ENCODE assay signal across 8 mouse cellular contexts in the genomic region with DNA sequence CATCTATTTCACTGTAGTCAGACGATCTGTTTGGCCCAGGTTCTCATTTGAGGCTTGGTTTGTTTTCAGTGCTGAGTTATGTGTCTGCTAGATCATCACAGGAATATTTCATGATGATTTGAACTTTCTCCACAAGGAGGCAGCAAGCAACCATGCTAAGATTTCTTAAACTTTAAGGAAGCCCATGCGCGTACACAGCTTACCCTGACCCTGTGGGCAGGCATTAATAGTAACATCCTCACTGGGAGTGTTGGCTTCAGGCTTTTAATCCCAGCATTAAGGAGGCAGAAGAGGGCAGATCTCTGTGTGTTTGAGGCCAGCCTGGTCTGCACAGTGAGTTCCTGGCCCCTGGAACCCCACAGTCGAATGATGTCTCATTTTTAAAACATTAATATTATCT. TPM values are rescaled to one million over a fixed set of nuclear protein-coding genes. Genes with fewer than 3 reads are reported as not detected.
DNase-seq lines count a peak whose midpoint lies in the region; ATAC-seq and TF ChIP-seq lines count a peak whose summit lies in the region.

No protein-coding gene starts in this region.

- H3K4me1 ChIP-seq in liver, postnatal 0 days (ENCODE audit: insufficient read depth) = peaks cover 9% of the 10 kb centered on the region

- no peak overlapping the region for H3K27ac ChIP-seq in liver, postnatal 0 days (ENCODE audit: low read depth)

- TF ChIP-seq EP300 in liver, postnatal 0 days (IDR thresholded peaks at IDR 0.05; ENCODE audit: low read depth) = no peak

- H3K4me2 ChIP-seq in liver, postnatal 0 days (ENCODE audit: low read depth, low read length) = no peak overlapping the region

- 27% methylated on average over 4 of the region's 4 CpGs for whole genome bisulfite sequencing in liver, postnatal 0 days (ENCODE audit: insufficient replicate concordance)

- H3K36me3 ChIP-seq in liver, postnatal 0 days (replicated peaks; ENCODE audit: insufficient read depth, low read length) = no peaks in the 10 kb centered on the region; the same call in 1 of the 2 replicates

- ATAC-seq in hematopoietic stem cell, adult 5-6 weeks (replicated peaks in 1 of 2; ENCODE audit: insufficient read depth in 1 of 2, low FRiP score in 2 of 2, low TSS enrichment in 1 of 2, low read depth in 1 of 2, poor library complexity in 2 of 2, severe bottlenecking in 2 of 2) = peak; percentile 81 to 86
- peak; percentile 28 for ATAC-seq in liver, postnatal 0 days

- TF ChIP-seq CTCF in liver, postnatal 0 days (IDR thresholded peaks at IDR 0.05; ENCODE audit: low read depth) = peak; percentile 88

- peak; percentile 52 to 93 for DNase-seq in adrenal gland, adult (ENCODE audit: inconsistent age in 2 of 2, low spot score in 1 of 2)
- no peak for DNase-seq in adrenal gland, adult 8-10 months
- peak; percentile 32 for DNase-seq in ovary, postnatal 36 days (ENCODE audit: low spot score)
- DNase-seq in ovary, adult 18-20 months (ENCODE audit: low spot score) = no peak
- DNase-seq in embryo, embryonic 11 days = peak; percentile 83
- peak; percentile 43 for DNase-seq in liver, postnatal 0 days
- peak; percentile 46 for DNase-seq in retina, postnatal 7 days (ENCODE audit: low read depth, low spot score)

- no peaks in the 10 kb centered on the region for H3K27me3 ChIP-seq in liver, postnatal 0 days (ENCODE audit: insufficient read depth, low read length)

- H3K4me3 ChIP-seq in liver, postnatal 0 days (ENCODE audit: low read depth, low read length) = no peak overlapping the region

- no peaks in the 10 kb centered on the region for H3K9me3 ChIP-seq in liver, postnatal 0 days (ENCODE audit: low read length)

- H3K9ac ChIP-seq in liver, postnatal 0 days (replicated peaks) = no peak overlapping the region

RNA-seq across cellular contexts. Expression of a gene that starts 13.3 kb away (rescaled TPM):
- 100 to 1,000 TPM; 236 to 370 (median 298) TPM for total RNA-seq in adrenal gland, adult 8-10 months (2022)
- 302 and 467 TPM in 2 replicates for total RNA-seq in hematopoietic stem cell, adult 5-6 weeks (2017)
- polyA plus RNA-seq in liver, postnatal 0 days (2015; fragmentation: Nextera tagmentation; extraction: Ambion mirVana) = 791 and 898 TPM in 2 replicates

RNA-seq across cellular contexts. Expression of a gene that starts 18.7 kb away (rescaled TPM):
- total RNA-seq in adrenal gland, adult 8-10 months (2022) = 10 to 100 TPM in 2 of 4 experiments, 1 to 10 TPM in 2; 3.4 to 14.4 (median 9.6) TPM
- 2.5 and 3.1 TPM in 2 replicates for total RNA-seq in hematopoietic stem cell, adult 5-6 weeks (2017)
- 2.9 and 5.0 TPM in 2 replicates for polyA plus RNA-seq in liver, postnatal 0 days (2015; fragmentation: Nextera tagmentation; extraction: Ambion mirVana)

RNA-seq across cellular contexts. Expression of a gene that starts 22.8 kb away (rescaled TPM):
- total RNA-seq in adrenal gland, adult 8-10 months (2022) = 100 to 1,000 TPM in 3 of 4 experiments, 10 to 100 TPM in 1; 89.1 to 315 (median 150) TPM
- total RNA-seq in hematopoietic stem cell, adult 5-6 weeks (2017) = 0.19 TPM in 1 of 2 replicates, not detected in the other
- 29.7 and 30.4 TPM in 2 replicates for polyA plus RNA-seq in liver, postnatal 0 days (2015; fragmentation: Nextera tagmentation; extraction: Ambion mirVana)

Comparison
In these comparisons a context has a peak if more than half of its experiments do, and no peak if none do; other contexts are left out.
1. DNase-seq: peak in adrenal gland, adult (2 of 2), ovary, postnatal 36 days (single experiment), embryo, embryonic 11 days (single experiment), liver, postnatal 0 days (single experiment) and retina, postnatal 7 days (single experiment); none in adrenal gland, adult 8-10 months (single experiment) and ovary, adult 18-20 months (single experiment).
2. RNA of a gene that starts 22.8 kb away (total RNA-seq): 89.1 to 315 TPM in adrenal gland, adult 8-10 months; 0.19 TPM in hematopoietic stem cell, adult 5-6 weeks; every median in the first group is over 10 times any median in the second.